Mouse (Mus musculus) frontal cortex, postnatal 36 days (tissue): Measurements from ENCODE around the gene Gm14459.
"Not testable (repeated sequence)": the region's sequence is repeated elsewhere in the genome, so short reads cannot be mapped to it uniquely, and the experiment has no call there.

Experiments
- DNase-seq, 2 experiments: peaks; one replicate each; pipeline ENCODE4 v3.0.0; 2022; ENCODE audit warnings: low spot score in 2 of 2

Gene Gm14459

GRCm38 (mm10) chrX:8524854-8525253 lies at the start of gene Gm14459:
TSS of gene Gm14459 (minus strand) at chrX:8524954.
- DNase-seq = no peak

- DNase-seq = not testable (repeated sequence)
Observed at GRCm38 (mm10) chrX:8548155-8548554, 23.4 kb upstream of the Gm14459 start, which contains the start of gene Ssxb6. TSS of gene Ssxb6 (minus strand) at chrX:8548255.
